Mouse (Mus musculus): ENCODE measurements at regions not wholly inside any gene's neighbourhood (a gene's known extent, or its start where the extent isn't known, plus 50 kb on each side); places are given as distances from the start of the nearest gene placed in this dataset.
"Not testable (repeated sequence)": the region's sequence is repeated elsewhere in the genome, so short reads cannot be mapped to it uniquely, and the experiment has no call there.

DNA sequence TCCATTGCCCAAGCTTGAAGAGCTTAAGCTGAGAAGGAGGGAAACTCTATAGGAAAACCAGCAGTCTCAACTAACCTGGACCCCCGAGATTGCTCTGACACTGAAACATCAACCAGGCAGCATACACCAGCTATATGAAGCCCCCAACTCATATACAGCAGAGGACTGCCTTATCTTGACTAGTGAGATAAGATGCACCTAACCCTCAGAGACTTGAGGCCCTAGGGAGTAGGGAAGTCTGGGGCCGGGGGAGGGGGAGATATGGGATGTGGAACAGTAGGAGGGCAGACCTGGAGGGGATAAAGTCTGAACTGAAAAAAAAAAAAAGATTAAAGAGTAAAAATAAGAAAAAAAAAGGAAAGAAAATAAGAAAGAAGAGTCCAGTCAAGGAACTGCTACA is 540.5 kb upstream of the Pkdcc start:
- DNase-seq = no peak

DNA sequence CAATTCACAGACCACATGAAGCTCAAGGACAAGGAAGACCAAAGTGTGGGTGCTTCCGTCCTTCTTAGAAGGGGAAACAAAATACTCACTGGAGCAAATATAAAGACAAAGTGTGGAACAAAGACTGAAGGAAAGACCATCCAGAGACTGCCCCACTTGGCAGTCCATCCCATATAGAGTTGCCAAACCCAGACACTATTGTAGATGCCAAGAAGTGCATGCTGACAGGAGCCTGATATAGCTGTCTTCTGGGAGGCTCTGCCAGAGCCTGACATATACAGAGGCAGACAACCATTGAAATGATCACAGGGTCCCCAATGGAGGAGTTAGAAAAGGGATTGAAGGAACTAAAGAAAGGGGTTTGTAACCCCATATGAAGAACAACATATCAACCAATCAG is 548.5 kb upstream of the Pkdcc start:
- peak in 1 of 2 experiments; percentile 9 for DNase-seq

DNA sequence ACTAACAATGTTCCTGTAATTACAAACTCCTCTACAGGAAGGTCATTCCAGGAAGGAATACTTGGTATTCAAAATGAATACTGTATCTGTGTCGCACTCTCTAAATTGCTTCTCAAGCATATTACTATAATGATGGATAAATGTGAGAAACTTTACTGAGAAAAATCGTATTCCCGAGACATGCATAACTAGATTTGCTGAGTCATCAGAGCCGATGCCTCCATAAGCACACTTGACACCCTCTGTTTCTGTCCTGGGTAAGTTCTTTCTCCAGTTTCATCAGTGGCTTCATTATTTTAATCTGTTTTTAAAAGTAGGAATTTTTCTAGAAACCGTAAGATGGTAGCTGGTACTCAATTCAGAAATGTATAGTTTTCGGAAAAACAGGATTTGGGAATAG is 550.7 kb upstream of the Pkdcc start:
- DNase-seq = no peak

- no peak for DNase-seq
These were observed 578.5 kb upstream of the Pkdcc start for GRCm38 (mm10) chr17:82636459-82637189.

DNA sequence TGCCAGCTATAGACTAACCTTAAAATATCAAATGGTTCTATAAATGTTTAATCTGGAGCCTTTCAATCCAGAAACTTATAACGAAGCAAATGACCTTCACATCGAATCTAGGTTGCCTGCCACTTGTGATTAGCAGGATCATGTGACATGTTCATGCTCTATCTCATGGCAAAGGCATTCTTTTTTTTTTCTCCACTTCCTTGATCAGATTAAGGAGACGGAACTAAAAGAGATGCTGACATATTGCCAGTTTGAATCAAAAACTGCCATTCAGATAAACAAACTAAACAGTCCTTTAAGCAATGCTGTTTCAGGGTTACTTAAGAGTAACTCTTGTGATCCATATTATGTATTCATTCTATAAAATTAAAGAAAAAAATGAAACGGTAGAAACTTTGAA is 579.2 kb upstream of the Pkdcc start:
- DNase-seq = no peak

DNA sequence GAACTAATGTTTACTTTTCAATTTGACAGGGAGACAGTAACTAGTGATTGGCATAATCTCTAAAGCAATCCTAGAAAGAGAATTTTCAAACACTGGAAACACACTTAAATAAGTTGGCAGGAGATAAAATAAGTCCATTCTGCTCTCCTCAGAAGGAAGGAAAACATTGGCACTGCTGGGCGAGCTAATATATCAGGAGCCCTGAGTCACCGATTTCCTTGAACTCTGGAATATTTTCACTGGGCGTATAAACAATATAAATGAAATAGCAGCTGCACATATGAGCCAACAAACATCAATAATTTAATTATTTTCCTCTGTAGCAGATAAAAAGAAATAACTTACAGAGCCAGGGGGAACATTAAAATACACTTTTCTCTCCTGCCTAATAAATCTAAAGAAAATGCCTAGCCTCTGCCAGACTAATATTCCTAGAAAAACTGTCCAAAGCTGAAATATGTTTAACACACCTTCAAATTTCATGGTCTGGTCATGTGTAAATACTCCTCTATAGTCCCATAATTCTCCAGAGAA is 608.4 kb upstream of the Pkdcc start:
- DNase-seq = no peak

GRCm38 (mm10) chr17:82583801-82584200 is 631.3 kb upstream of the Pkdcc start:
- DNase-seq = no peak

DNA sequence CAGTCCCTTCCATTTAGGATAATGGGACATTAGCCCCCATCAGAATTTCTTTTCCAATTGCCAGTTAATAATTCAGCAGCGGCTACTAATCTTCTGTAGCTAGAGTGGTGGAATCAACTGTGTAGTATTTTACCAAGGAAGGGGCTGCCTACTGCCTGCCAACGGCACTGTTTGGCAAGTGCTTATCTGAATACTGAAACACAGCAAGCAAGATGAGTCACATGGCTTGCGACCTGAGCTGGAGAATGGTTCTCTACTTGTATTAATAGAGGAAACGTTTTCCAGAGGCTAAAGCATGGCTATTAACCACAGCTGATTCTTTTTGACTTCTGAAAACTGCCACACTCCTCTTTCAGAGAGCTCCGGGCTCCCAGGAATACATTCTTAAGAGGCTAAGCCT is 681.6 kb upstream of the Pkdcc start:
- DNase-seq = no peak

GRCm38 (mm10) chr17:82518129-82518528 is 697.0 kb upstream of the Pkdcc start:
- no peak for DNase-seq

- no peak for DNase-seq
These were observed 698.2 kb upstream of the Pkdcc start for GRCm38 (mm10) chr17:82516850-82517249.

GRCm38 (mm10) chr17:82513816-82514215 is 701.3 kb upstream of the Pkdcc start:
- no peak for DNase-seq

GRCm38 (mm10) chr17:82504291-82504690 is 710.8 kb upstream of the Pkdcc start:
- no peak for DNase-seq

DNA sequence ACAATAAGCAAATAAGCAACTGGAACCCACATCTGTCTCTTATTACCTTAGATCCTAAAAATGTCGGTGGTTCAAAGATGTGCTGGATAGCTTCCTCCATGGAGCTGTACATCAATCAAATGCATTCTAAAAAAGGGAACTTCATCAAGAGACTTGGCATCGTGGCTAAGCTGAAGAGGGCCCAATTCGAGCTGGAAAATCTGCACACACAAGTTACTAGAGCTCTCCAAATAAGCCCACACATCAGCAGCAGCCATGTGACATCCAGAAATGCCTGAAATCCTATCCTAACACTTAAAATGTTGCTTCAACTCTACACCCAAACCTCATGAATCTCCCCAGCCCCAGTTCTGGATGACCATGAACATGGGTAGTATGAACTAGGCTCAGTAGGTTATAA is 729.5 kb upstream of the Pkdcc start:
- DNase-seq = no peak

DNA sequence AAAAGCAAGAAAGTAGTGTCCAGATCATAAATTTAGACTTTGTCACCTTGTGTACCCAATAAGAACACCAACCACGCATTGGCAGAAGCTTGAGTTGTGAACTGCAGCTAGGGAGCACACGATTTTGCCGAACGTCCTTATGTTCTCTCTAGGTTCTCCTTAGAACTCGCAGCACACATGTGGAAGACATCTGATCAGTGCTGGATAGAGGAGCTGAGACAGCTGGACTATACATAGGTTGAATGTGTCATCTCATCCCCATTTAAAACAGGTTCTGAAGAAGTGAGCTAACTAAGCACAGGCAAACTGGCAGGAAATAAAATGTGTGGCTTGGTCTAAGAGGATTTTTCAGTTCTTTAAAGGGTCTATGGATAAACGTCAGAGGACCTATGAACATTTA is 730.5 kb upstream of the Pkdcc start:
- no peak for DNase-seq

DNA sequence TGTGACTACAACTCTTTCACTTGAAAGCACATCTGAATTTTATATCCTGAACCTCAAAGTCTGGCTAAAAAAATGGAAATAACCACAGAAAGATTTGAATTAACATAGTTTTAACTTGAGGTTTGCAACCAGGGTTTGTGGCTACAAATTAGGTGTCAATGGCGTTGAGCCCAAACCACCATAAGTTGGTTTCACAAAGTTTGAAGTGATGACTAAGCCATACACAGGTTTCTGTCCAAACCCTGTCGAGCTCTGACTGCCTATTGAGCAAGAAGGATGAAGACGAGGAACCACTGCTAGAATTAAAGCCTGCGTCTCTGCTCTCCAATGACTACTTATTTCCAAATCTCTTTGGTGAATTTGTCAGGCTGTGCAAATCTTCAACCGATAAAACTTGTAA is 719.8 kb upstream of the Slc8a1 start:
- DNase-seq = no peak

DNA sequence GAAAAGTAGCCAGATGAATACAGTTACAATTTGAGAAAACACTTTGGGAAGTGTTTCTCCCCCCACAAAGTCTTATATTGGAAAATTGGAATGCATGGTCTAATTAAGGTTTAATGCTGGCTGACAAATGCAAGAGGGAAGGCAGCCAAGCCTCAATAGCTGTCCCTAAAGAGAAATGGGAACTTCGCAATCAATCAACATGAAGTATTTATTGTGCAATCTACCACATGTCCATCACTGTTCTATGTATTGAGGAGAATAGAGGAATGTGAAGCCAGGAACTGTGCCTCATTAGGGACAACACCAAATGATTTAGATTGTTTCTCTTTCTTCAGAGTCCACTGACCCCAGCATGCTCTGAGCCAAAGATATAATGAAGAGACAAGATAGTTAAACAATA is 715.7 kb upstream of the Slc8a1 start:
- DNase-seq = no peak

GRCm38 (mm10) chr17:82439105-82439504 is 700.9 kb upstream of the Slc8a1 start:
- no peak for DNase-seq

GRCm38 (mm10) chr17:82437206-82437605 is 699.0 kb upstream of the Slc8a1 start:
- no peak for DNase-seq

GRCm38 (mm10) chr17:82432678-82433077 is 694.5 kb upstream of the Slc8a1 start:
- DNase-seq = no peak

- no peak for DNase-seq
These were observed 670.1 kb upstream of the Slc8a1 start for GRCm38 (mm10) chr17:82408296-82408695.

- no peak for DNase-seq
These were observed 661.2 kb upstream of the Slc8a1 start for GRCm38 (mm10) chr17:82399328-82399727.

DNA sequence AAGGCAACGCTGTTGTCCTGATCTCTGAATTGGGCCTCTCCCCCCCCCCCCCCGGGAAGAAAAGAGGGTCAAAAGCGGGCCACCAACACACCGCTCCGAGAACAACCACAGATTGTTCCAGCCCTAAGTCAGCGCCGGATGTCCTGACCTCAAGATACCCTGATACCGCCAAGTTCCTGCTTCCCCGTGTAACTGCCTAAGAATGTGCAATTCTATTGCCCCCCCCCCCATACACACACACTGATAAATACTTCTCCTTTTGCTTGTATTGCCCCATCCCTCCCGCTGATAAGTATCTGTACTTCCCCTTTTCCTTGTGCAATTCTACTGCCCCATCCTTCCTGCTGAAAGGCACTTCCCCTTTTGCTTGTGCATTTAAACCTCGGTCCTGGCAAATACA is 641.2 kb upstream of the Slc8a1 start:
- DNase-seq = not testable (repeated sequence)

DNA sequence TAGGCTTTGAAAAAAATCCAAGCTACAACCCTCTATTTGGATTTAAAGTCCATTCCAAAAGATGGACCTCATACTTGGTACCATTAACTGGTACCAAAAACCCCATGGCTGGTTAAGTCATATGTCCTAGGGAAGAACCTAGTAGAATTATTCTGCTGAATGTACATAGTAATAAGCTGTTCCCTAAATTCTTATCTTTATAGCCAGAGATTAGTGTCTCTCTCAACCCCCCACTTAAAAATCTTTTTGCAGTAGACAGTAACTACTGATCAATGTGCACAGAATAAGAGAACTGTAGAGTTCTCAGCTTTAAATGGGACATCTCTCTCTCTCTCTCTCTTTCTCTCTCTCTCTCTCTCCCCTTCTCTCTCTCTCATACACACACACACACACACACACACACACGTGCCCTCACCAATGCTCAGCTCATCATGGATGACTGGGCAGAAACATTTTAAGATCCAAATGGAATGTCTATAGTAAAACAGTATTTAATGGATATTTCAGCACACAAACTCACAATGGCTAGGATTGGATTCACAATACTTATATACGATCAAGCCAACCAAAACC is 640.2 kb upstream of the Slc8a1 start:
- no peak for DNase-seq

DNA sequence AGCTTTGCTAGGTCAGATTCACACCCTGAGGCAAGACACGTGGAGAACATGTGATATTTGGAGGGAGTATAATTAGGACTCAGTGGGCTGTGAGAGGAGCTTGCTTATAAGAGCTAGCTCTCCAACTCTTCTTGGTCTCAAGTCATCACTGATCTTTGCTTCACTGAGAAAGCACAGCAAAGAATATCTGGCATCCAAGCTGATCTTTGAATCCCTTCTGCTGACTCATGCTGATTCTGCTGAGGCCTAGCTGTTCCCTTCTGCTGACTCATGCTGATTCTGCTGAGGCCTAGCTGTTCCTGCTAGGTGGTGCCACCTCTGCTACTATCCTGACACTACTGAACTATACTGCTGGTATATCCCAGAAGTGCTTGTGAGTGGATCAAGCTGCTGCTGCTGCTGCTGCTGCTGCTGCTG is 639.0 kb upstream of the Slc8a1 start:
- no peak for DNase-seq

DNA sequence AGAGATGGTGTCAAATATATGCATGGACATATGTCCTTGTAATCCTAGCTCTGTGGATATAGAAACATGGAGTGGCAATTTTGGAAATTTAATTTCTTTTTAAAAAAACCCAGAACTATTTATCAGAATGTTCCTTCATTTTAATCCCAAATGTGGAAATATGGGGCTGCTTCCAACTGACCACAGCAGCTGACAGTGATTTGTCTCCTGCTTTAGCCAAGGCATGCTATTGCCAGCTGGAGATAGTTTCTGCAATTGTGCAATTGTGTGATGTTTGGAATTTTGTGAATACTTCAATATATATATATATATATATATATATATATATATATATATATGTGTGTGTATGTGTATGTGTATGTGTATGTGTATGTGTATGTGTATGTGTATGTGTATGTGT is 629.7 kb upstream of the Slc8a1 start:
- DNase-seq = no peak
